Mouse (Mus musculus) left cerebral cortex, postnatal 4 days (tissue): Measurements from ENCODE around the gene Kdm6b. TPM values are rescaled to one million over a fixed set of nuclear protein-coding genes. Genes with fewer than 3 reads are reported as not detected.
"Not testable (repeated sequence)": the region's sequence is repeated elsewhere in the genome, so short reads cannot be mapped to it uniquely, and the experiment has no call there.

Experiments
- DNase-seq: peaks from one replicate; pipeline ENCODE4 v3.0.0-alpha.2; 2022
- intact Hi-C: fragments of 180-260 bp; cut with DNase I; formaldehyde crosslinking; loops from one replicate; pipeline ENCODE4 v1.15.1; 2025
- total RNA-seq, 2 experiments: library from RNA; stranded (reverse); gene quantifications; 2 replicates each; pipeline ENCODE4 v1.2.3; 2021

Kdm6b gene
- total RNA-seq, 2 experiments from 2014 or later = 77.2 to 85.8 TPM

DNA sequence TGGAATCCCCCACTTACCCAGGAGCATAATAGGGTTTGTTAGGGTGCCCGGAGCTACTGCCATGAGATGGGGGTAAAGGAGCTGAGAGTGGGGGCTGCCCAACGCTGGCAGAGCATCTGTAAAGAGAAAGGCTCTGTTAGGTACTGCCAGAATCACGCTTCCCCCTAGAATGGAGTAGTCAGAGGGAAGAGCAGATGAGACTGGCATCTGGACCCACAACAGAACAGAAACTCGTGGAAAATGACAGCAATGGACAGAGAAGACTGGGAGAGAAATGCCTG is 5.8 kb downstream of the Kdm6b start:
- intact Hi-C loops = loop anchor here (5.0 kb wide), 1 partner anchor 105 kb away; no protein-coding TSS in a partner anchor
- DNase-seq = no peak

DNA sequence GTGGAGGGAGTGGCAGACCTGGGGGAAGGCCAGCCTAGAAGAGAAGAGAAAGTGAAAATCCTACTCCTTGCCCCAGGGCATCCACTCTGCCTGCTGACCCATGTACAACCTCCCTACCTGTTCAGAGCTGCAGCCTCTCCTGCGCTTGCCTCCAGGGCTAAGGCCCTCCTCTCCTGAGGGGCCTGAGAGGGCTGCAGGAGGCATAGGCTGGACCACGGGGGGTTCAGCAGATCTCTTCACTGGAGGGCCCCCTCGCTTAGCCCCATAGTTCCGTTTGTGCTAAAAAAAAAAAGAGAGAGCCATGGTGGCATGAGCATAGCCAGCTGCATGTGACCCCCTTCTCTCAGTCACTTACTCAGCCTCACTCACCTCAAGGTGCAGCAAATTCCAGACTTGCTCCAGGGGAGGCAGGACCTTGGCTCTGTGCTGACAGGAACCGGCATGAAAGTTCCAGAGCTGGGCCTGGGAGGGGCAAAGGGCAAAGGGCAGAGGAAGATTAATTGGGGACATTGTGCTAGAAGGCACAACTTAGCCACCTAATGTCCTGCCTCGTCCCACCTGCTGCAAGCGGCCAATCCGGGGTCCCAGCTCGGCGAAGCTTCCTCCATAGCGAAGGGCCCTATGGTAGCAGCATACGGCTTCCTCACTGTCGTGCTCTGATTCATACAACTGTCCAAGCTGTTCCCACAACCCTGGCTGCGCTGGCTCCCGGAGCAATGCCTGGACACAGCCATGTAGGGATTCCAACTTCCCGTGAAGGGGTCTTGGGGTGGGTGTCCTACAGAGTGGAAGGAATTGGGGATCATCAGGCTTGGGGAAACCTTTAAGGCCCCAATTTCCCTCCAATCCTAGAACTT is 6.4 kb downstream of the Kdm6b start:
- DNase-seq = no peak
- intact Hi-C loops = loop anchor here (5.0 kb wide), 1 partner anchor 105 kb away; no protein-coding TSS in a partner anchor

DNA sequence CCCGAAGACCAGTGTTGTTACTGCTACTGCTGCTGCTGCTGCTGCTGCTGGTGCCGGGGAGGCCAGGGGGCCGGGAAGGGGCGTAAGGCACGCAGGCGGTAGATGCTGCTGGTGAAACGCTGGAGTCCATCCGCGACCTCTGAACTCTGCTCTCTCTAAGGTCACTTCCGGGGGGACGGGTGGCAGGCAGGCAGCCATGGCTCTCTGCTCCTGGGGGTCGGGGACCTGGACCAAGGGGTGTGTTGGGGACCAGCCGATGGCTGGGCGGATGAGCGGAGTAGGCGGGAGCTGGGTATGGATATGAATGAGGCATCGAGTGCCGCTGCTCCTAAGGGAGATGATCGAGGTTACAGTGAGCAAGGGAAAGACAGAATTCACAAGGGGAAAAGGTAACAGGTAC is 7.2 kb downstream of the Kdm6b start:
- intact Hi-C loops = loop anchor here (5.0 kb wide), 1 partner anchor 106 kb away; no protein-coding TSS in a partner anchor
- DNase-seq = no peak

DNA sequence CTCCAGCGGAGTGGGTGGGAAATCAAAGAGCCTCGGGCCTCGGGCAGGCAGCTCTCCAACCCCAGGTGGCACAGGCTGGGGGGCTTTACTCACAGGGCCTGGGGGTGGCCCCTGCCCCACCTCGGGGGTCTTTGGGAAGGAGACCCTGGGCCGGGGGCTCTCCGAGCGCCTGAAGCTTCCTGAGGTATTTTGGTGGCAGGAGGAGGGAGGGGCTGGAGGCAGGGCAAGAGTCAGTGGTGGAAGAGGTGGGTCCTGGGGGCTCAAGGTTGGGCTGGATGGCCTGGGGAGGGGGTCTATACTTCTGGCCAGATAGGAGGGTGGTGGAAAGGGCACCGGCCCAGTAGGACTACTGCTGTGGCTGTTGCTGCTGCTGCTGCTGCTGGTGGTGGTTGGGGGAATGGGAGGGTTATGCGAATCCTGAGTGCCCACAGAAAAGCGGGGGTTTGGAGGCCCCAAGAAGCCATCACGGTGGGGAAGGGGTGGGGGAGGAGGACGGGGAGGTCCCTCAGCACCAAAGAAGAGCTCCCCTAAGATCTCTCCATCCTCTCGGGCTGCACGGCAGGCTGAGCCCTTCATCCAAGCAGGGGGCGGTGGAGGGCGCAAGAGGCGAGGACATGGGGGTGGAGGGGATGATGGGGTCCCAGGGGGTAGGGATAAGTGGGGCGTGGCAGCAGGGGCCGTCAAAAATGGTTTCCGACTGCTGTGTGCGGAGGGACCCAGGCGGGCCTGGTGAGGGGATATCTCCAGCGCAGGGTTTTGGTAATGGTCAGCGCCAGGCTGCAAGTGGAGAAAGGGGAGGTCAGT is 7.9 kb downstream of the Kdm6b start:
- no peak for DNase-seq
- intact Hi-C loops = loop anchor here (5.0 kb wide), 1 partner anchor 107 kb away; no protein-coding TSS in a partner anchor

DNA sequence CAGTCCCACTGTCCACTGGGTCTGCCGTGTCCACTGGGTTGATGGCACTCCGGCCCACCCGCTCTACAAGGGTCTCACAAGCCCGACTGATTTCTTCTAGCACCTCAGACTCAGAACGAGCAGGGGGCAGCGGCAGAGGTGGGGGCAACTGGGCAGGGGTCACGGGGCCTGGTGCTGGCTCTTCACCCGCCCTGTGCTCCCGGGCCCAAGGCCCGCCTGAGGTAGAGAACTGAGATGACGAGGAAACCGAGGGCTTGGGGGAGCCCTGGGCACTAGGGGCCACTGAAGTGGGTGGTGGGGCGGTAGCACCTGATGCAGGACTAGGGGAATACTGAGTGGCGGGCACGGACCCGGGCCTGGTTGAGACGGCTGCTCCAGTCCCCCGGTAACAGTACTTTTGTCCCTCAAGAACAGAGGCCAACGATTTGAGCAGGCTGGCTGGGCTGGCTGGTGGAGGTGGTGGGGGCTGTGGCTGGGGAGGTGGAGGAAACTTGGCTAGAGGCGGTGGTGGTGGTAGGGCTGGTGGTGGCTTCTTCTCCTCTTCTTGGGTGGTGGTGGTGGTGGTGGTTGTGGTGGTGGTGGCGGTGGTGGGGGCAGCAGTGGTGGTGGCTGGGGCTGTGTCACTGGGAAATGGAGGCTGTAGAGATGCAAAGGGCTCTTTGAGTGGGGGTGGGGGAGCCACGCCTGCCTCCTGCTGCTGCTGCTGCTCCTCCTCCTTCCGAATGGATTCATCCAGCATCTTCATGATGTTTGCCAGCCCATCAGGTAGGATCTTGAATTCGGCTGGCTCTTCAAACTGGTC is 8.7 kb downstream of the Kdm6b start:
- intact Hi-C loops = loop anchor here (5.0 kb wide), 1 partner anchor 108 kb away; no protein-coding TSS in a partner anchor
- no peak for DNase-seq

DNA sequence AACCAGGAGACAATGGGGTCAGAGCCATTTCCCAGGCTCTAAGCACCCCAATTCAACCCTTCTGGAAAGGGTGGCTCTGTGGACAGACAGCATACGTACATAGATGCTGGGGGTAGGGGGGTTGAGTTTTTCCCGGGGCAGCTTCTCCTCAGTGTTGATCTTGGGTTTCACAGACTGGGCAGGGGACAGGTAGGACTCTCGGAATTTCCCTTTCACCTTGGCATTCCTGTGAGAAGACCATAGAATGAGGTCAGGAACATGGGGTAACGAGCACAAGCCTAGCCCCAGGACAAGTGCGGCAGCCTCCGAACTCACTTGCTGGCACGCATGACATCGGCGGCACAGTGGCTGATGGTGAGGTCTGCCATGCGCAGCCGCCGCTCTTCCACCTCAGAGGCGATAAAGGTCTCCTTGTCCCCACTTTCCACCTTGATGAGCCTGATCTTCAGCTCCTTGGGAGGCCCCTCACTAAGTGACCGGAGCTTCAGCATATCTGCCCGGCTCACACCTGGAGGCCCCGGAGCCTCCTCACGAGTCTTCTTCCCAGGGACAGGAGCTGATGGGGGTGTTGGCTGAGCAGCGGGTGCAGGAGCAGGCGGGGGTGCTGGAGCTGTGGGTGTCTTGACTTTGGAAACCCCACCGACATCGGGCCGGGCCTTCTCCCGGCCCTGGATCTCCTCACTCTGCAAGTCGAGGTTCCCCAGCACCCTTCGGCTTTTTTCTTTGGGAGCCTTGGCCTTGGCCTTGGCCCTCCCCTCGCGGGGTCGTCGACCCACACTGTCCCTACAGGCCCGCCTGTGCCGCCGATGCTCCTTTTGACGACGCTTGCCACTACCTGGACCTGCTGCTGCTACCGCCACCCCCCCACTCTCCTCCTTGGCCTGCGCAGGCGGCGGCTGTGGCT is 9.5 kb downstream of the Kdm6b start:
- DNase-seq = no peak
- intact Hi-C loops = no loop called here

DNA sequence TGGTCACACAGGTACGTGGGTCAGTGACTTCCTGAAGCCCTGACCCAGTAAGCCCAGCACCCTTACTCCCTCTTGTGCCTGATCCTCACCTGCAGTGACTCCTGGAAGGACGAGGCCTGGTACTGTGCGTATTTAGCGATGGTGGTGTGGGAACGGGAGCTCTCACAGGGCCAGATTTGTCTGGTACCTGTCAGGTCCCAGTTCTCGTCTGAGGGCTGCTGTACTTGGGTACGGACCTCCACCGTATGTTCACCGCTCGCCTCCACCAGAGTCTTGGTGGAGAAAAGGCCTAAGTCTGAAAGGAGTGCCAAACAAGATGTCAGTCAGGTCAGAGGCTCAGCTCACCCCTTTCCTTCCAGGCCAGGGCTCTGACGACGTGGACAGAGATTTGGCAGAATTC is 11.5 kb downstream of the Kdm6b start:
- intact Hi-C loops = no loop called here
- no peak for DNase-seq

DNA sequence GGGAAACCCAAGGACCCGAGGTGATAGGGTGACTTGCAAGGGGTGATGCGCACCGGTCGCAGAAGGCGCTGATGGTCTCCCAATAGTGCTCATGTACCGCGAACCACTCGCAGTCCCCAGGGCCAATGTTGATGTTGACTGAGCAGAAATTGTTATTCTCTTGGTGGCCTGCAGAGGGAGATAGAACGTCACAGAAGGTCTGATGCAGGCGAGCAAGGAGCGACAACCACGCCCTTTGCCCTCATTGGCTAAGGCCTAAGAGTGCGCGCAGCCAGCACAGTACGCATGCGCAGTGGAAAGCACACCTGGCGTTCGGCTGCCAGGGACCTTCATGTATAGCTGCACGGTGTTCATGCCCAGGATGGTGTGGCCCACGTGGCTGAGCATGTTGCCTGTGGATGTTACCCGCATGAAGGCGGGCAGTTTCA is 12.3 kb downstream of the Kdm6b start:
- peak; percentile 88 for DNase-seq
- intact Hi-C loops = no loop called here

DNA sequence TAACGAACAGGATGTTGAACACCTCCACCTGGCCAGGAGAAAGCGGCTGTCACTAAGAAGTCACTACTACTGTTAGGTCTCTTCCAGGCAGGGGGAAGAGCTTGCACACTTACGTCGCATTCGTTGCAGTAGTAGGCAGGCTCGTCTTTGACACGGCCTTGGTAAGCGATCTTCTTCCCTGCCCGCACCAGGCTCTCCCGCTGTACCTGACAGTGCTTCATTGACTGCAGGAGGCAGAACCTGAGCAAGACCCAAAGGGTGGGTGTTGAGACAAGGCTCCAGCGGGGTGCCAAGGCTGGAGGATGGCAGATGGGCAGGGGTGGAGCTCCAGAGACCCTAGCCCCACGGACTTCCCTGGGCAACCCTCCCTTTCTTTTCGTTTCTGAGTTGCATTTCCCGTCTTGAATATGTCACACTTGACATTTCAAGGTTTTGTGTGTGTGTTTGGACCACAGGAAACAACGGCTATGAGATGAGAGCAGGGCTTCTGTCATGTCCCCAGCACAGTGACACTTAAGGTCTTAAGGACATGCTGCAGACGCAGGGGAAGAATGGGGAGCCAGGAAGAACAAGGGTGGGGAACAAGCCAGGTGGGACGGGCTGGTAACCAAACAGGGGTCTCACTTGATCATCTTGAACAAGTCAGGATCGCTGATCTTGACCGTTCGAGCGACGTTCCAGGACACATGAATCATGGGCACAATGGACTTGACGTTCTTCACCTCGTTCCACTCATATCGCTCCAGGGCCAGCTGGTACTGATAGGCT is 13.2 kb downstream of the Kdm6b start:
- intact Hi-C loops = no loop called here
- DNase-seq = no peak

DNA sequence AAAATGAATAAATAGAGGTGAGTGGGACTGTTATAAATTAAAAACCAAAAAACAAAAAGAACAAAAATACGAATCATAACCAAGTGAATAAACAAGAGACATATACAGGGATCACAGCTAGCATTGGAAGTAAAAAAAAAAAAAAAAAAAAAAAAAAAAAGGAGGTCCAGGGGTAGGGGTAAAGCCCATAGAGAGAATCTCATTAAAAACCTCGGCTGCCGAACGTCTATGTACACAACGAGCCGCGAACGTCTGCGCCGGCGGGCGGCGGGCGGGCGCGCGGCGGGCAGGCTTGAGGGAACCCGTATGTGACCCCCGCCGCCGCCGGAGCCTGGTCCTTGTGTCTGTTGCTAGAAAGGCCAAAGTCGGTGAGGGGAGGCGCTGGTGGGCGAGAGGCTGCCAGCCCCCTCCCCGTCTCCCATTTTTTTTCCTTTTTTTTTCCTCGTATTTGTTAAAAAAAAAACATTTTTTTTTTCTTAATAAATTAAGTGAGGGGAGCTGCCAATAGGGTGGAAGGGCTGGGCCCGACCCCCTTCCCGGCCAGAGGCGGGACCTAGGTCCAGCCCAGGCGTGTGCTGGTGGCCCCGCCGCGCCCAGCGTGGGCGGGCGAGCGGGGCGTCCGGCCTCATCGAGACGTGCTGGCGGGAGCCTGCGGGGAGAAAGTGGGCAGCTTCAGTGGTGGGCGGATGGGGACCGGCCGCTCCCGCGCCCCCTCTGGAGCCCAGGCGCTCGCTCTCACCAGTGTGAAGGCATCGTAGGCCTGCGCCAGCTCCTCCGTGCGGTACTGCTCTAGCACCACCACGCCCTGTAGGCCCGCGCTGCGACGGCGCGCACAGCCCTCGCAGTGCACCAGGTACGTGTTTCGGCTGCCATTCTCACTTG is 14.0 kb downstream of the Kdm6b start:
- DNase-seq = no peak
- intact Hi-C loops = no loop called here

DNA sequence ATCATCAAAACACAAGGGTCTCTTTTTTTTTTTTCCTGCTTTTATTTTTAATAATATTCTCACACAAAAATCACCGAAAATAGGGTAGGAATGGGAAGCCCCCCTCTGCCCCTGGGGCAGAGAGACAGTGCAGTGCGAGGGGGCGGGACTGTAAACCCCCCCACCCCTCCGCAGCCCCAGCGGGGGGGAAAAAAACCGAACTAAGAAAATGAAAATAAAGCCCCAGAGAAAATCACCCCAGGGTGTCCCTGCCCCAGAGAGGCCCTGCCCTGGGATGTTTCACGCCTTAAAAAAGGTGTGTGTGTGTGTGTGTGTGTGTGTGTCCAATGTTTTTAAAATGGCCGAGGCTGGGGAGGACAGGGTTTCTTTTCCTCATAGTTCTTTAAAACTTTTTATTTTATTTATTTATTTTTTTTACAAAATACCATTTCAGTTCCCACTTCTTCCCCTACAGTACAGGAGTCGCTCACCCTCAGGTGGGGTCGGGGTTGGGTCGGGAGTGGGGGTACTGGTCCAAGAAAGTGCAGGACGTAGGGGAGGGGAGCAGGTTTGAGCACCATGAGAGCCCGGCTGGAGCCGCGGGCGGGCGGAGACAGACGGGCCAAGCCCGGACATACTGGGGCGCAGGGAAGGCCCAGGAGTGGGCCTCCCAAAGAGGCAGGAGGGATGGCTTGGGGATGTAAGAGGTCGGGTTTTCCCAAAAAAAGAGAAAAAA is 14.8 kb downstream of the Kdm6b start:
- no peak for DNase-seq
- intact Hi-C loops = no loop called here

DNA sequence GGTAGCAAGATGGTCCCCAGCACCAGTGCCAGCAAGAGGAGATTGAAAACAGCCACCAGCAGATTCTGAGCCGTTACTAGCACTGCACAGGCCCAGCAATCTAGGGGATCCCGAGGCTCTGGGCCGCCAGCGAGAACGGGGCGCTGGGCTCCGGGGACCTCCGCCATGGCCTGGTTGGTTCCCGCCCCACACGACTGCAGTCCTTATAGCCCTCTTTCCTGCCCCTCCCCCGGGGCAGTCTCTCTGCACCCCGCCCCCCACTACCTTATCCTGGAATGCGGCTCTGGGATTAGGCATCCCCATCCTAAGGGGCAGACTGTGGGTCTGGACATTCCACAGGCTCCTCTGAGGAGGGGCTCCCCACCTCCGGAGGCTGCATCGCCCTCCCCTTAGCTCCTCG is 15.4 kb downstream of the Kdm6b start, which contains the start of gene Tmem88:
Gene Tmem88 (minus strand): TSS at position 176 of the 400 bp plus-strand sequence.
- no peak for DNase-seq
- intact Hi-C loops = no loop called here

DNA sequence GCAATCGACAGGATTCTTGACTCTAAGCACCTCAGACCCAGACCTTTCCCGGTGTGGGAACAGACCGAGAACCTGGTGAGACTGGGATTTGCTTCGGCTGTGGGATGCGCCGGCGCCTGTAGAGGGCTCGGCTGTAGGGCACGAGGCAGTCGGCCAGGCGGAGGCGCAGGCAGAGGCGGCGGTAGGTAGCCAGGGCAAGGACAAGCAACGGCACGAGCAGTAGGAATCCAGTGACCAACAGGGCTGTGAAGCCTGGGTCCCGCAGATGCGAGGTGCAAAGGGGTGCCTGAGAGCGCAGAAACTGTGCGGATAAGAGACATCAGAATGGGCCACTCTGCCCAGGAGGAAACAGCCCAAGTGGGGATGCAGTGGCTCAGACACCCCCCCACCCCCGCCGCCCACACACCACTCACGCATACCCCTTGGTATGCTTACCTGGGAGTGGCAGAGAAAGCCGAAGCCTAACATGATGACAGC is 15.9 kb downstream of the Kdm6b start:
- intact Hi-C loops = no loop called here
- DNase-seq = no peak

DNA sequence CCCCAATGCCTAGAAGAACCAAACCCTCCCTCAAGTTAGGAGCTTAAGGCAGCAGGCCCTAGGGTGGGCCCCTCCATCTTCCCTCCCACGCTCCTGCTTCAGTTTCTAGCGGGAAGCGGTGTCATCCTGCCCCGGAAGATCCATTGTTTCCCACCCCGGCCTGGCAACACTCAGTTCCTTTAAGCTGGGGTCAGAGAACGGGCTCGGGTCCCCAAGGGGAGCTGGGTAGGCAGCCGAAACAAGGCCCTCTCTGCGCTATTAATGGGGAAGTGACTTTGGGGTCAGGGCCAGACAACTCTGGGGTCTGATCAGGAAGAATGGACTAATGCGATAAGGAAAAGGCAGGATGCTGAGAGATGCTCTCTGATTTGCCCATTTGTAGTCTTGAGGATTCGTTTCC is 16.7 kb downstream of the Kdm6b start:
- no peak for DNase-seq
- intact Hi-C loops = no loop called here

DNA sequence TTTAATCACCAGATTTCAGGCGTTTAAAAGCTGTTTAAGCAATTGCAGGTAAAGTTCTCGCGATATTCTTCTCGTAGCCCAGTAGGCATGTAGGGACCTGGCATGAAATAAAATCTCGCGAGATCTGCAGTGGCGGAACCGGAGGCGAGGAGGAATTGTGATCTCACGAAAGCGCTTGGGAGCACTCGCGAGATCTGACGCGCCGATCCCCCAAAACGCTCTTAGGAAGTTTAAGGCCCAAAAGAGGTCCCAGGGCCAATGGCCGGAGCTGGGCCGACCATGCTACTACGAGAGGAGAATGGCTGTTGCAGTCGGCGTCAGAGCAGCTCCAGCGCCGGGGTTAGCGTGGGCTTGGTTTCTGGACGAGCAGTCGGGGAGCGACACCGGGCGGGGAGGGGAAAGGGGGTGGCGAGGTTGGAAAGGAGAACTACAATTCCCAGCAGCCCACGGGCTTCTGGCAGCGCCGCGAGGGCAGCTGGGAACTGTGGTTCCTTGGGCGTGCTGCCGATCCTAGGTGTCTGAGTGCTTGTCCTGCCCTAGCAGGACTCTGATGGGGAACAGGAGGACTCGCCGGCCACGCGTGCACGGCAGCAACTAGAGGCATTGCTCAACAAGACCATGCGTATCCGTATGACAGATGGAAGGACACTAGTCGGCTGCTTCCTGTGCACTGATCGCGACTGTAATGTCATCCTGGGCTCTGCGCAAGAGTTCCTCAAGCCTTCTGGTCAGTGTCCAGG is 17.7 kb downstream of the Kdm6b start:
- DNase-seq = peak; percentile 96
- intact Hi-C loops = no loop called here

DNA sequence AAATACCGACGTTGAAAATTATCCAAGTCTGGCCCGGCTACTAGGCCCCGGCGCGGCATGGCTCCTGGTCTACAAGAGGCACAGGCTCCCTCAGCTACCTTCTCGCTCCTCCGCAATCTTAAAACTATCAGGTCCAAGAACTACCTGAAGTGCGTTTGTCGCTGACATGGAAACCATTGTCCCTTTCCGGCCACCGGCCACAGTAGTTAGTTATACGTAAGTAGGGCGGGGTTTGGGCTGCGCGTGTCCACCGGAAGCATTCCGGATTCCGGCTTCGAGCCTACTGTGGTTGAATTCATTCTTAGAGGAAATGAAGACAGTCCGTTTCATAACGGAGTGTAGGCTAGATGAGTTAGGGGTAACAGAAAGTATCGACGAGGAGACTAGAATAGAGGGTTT is 18.2 kb downstream of the Kdm6b start, which contains the start of the genes Naa38 and Cyb5d1:
Gene Naa38 (plus strand): TSS at position 253 of the 399 bp plus-strand sequence.
Gene Cyb5d1 (minus strand): TSS at position 397 of the 399 bp plus-strand sequence.
- peak; percentile 89 for DNase-seq
- intact Hi-C loops = not testable (repeated sequence)
